Mouse (Mus musculus) small intestine, adult 2 months (tissue): Measurements from ENCODE around the gene Pter.

Experiments
- CTCF ChIP-seq: fragments of 200-500 bp; IDR thresholded peaks from 2 replicates; pipeline ENCODE4 v1.5.1; 2012; ENCODE audit warnings: low read depth, mild to moderate bottlenecking, control low read depth, inconsistent platforms, low read length, moderate library complexity, mixed read lengths; ENCODE audit not compliant: insufficient replicate concordance, insufficient read length; ENCODE audit errors: extremely low read depth
- POLR2A ChIP-seq: fragments of 200-500 bp; IDR thresholded peaks from 2 replicates; pipeline ENCODE4 v1.6.1; 2012; ENCODE audit warnings: low read depth, mild to moderate bottlenecking, control low read depth, inconsistent platforms, low read length, moderate library complexity

GRCm38 (mm10) chr2:12938641-12939040 is 14.8 kb downstream of the Pter start:
- TF ChIP-seq POLR2A = no peak
- no peak for TF ChIP-seq CTCF
